In genomic region chr19:43388017-43388904, GRCm38 (mm10) we compare ENCODE assay signal across 9 mouse cellular contexts. TPM values are rescaled to one million over a fixed set of nuclear protein-coding genes. Genes with fewer than 3 reads are reported as not detected.
A peak's percentile ranks its signal among the peaks of the same experiment; 100 is the strongest.
DNase-seq lines count a peak whose midpoint lies in the region; ATAC-seq lines count a peak whose summit lies in the region.
"Had no signal": no experiment of that assay in that cellular context is flagged by ENCODE, and none has a peak within 500 bp of the region (broad histone marks: within the 10 kb centered on the region; RNA-seq: fewer than 3 reads in every experiment).

TSS of gene Hpse2 (minus strand) at chr19:43388355.

- H3K9me3 ChIP-seq in forebrain, embryonic 16.5 days (ENCODE audit: control insufficient read depth, low read length): no peaks in the 10 kb centered on the region
- H3K9me3 ChIP-seq in limb, embryonic 15.5 days: no peaks in the 10 kb centered on the region

- no peak within 1 kb of the TSS for H3K9ac ChIP-seq in forebrain, embryonic 16.5 days (replicated peaks; ENCODE audit: low read depth, low read length)
- 0 out of 2 replicates have a peak within 1 kb of the TSS, but pooled peaks have one; percentile 4 for H3K9ac ChIP-seq in limb, embryonic 15.5 days

- H3K4me1 ChIP-seq in forebrain, embryonic 16.5 days (replicated peaks; ENCODE audit: control insufficient read depth, insufficient read depth, low read length): peaks cover 24% of the 10 kb centered on the region
- peaks cover 27% of the 10 kb centered on the region for H3K4me1 ChIP-seq in limb, embryonic 15.5 days

- DNase-seq in lung, postnatal 10 days: peak; percentile 30
- no peak for DNase-seq in lung, postnatal 4 days
- DNase-seq in cerebellum, postnatal 4 days (ENCODE audit: low spot score in 2 of 2): no peak
- DNase-seq in cerebellum, adult 9-10 months: no peak
- DNase-seq: cerebellum, adult 2 months had no signal

- peak within 1 kb of the TSS; percentile 10; the same call in 1 of the 2 replicates for H3K4me2 ChIP-seq in forebrain, embryonic 16.5 days (ENCODE audit: low read length)
- peak within 1 kb of the TSS; percentile 62 for H3K4me2 ChIP-seq in limb, embryonic 15.5 days

- peaks cover 55% of the 10 kb centered on the region for H3K27me3 ChIP-seq in forebrain, embryonic 16.5 days (replicated peaks; ENCODE audit: control insufficient read depth, insufficient read depth, low read length)
- H3K27me3 ChIP-seq in limb, embryonic 15.5 days: peaks cover 56% of the 10 kb centered on the region

- H3K4me3 ChIP-seq in forebrain, embryonic 16.5 days (replicated peaks; ENCODE audit: low read length): no peak within 1 kb of the TSS
- H3K4me3 ChIP-seq in limb, embryonic 15.5 days: peak within 1 kb of the TSS; percentile 43
- H3K4me3 ChIP-seq: myocyte had no signal

- H3K36me3 ChIP-seq in forebrain, embryonic 16.5 days (ENCODE audit: control insufficient read depth, insufficient read depth): no peaks in the 10 kb centered on the region
- no peaks in the 10 kb centered on the region for H3K36me3 ChIP-seq in limb, embryonic 15.5 days

- no peak within 1 kb of the TSS for H3K27ac ChIP-seq in forebrain, embryonic 16.5 days (ENCODE audit: low read length)
- 0 out of 2 replicates have a peak within 1 kb of the TSS, but pooled peaks have one; percentile 43 for H3K27ac ChIP-seq in limb, embryonic 15.5 days

- ATAC-seq in forebrain, embryonic 16.5 days: no peak
- ATAC-seq in limb, embryonic 15.5 days (ENCODE audit: insufficient number of reproducible peaks, low FRiP score, low TSS enrichment, low read depth): no peak
- ATAC-seq in inflammation-experienced regulatory T-cells, adult 6 months: no peak

- 3% methylated on average over 18 of the region's 18 CpGs for WGBS in forebrain, embryonic 16.5 days
- 1% methylated on average over 18 of the region's 18 CpGs for WGBS in limb, embryonic 15.5 days

RNA-seq across cellular contexts. Expression of gene Hpse2, which starts in this region (rescaled TPM):
- polyA plus RNA-seq in forebrain, embryonic 16.5 days (2015; fragmentation: Nextera tagmentation; extraction: Ambion mirVana): 0.11 and 0.13 TPM in 2 replicates
- polyA plus RNA-seq in limb, embryonic 15.5 days (2015; fragmentation: Nextera tagmentation; extraction: Ambion mirVana): 5.3 and 7.1 TPM in 2 replicates
- polyA plus RNA-seq in inflammation-experienced regulatory T-cells, adult 6 months (2017; shearing (Covaris generic)): not detected
- polyA plus RNA-seq: myocyte had no signal
